Mouse (Mus musculus): ENCODE measurements around the gene Vps41. TPM values are rescaled to one million over a fixed set of nuclear protein-coding genes. Genes with fewer than 3 reads are reported as not detected.

The Vps41 gene
- total RNA-seq, 2 experiments from 2014 or later: 152 to 158 TPM

DNA sequence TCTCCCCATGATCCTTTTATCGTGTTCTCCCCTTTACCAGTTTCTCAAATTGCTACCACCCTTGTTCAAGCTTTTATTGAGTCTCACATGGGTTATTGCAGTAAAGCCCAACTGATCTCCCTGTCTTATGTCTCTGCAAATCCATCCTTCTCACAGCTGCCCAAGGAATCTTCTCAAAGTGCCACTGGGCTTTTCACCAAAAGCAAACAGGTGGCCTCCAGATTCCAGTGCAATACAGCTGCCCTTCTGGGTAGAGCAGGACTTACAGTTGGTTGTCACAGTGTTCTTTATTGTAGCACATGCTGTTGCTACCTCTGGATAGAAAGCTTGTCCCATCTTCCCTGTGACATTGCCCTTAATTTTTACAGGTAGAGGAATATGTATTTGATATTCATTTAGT is 44.4 kb downstream of the Vps41 start:
- DNase-seq (ENCODE audit: extremely low spot score in 1 of 2, low spot score in 2 of 2): no peak
- intact Hi-C loops (cut with DNase I): no loop called here
- H3K4me3 ChIP-seq: no peak overlapping the region
- no peak for TF ChIP-seq CTCF (IDR thresholded peaks at IDR 0.05)
- H3K27ac ChIP-seq: no peak overlapping the region

DNA sequence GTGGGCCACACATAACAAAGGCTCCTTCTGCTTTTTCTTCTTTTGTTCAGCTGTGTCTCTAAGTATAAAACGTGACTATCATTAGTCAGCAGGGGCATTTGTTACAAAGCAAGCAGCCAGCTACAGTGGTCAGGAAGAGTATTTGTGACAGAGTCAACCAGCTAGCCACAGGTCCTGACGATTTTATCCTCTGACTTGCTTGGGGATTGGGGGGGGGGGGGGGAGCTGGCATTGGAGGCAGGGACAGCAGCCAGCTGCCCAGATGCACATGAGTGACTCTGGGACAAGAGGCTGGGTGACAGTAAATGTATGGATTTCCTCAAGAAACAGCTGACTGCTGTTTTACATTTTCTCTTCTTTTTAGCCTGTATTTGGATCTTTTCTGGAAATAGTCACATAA is 50.8 kb downstream of the Vps41 start:
- intact Hi-C loops (cut with DNase I): no loop called here
- DNase-seq (ENCODE audit: extremely low spot score in 1 of 2, low spot score in 2 of 2): no peak
- Histone ChIP-seq H3K4me3 (no peak overlapping the region), H3K27ac (no peak overlapping the region)
- TF ChIP-seq CTCF (IDR thresholded peaks at IDR 0.05): no peak

DNA sequence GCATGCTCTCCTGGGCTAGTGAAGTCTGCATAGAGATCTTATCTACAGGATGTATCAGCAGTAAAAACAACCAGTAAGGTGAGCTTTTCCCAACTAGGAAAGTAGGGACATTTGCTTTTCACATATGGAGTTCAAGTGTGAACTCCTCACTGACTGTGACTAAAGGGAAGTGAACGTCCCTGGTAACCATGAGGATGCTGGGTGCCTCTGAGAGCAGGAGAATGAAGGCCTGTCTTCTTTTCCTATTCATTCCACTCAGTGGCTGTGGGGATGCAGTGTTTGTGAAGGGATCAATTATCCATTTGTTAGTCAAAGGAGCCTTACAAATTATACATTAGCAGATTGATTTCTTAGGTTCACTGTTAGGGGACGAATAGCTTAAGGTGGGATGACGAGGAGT is 51.4 kb downstream of the Vps41 start:
- Histone ChIP-seq H3K4me3 (no peak overlapping the region), H3K27ac (no peak overlapping the region)
- no peak for TF ChIP-seq CTCF (IDR thresholded peaks at IDR 0.05)
- DNase-seq (ENCODE audit: extremely low spot score in 1 of 2, low spot score in 2 of 2): no peak
- intact Hi-C loops (cut with DNase I): no loop called here

DNA sequence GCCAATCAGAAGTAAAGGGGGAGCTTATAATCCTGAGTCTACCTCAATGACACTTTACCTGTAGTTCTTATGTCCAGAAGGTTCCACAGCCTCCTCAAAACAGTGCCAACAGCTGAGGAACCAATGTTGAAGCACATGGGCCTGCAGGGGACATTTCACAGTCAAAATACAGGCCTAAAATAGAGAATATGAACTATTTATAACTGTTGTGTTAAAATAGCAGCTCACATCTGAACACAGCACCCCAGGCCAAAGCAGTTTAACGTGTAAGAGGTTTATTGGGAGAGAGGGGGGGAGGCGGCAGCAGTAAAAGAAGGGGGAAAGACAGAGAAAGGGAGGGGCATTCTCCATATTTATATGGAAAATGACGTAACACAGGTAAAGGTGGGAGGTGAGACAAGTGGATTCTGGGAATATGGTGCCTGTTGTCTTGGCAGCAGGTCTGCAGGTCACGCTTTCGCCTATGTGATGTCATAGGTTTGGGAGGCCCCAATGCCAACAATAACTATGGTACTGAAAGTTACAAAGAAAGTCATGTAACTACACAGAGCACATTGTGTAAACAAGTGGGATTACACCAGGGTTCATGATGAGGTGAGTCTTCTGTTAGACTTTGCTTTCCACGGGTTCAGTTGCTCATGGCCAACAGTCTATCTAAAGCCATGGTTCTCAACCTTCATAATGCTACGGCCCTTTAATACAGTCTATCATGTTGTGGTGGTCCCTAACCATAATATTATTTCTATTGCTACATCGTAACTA is 56.5 kb downstream of the Vps41 start:
- DNase-seq (ENCODE audit: extremely low spot score in 1 of 2, low spot score in 2 of 2): no peak
- intact Hi-C loops (cut with DNase I): no loop called here
- no peak overlapping the region for H3K27ac ChIP-seq
- H3K4me3 ChIP-seq: no peak overlapping the region
- no peak for TF ChIP-seq CTCF (IDR thresholded peaks at IDR 0.05)

DNA sequence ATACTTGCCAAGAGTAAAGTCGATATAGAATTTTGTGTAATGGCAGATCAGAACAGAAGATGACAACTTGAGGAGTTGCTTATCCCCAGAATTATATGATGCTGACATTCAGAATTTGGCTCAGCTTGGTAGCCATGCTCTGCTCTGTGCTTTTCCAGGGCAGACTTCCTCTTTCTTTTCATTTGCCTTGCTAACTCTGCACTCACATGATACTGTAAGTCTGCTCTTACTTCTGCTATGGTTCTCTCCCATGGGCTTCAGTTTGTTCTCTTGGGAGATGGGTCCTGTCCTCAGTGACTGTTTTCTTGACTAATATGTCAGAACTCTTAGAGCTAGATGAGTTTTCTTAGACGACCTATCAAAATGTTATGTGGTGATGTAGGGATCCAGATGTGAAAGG is 64.2 kb downstream of the Vps41 start:
- TF ChIP-seq CTCF (IDR thresholded peaks at IDR 0.05): no peak
- intact Hi-C loops (cut with DNase I): no loop called here
- H3K4me3 ChIP-seq: no peak overlapping the region
- H3K27ac ChIP-seq: no peak overlapping the region
- DNase-seq (ENCODE audit: extremely low spot score in 1 of 2, low spot score in 2 of 2): no peak

DNA sequence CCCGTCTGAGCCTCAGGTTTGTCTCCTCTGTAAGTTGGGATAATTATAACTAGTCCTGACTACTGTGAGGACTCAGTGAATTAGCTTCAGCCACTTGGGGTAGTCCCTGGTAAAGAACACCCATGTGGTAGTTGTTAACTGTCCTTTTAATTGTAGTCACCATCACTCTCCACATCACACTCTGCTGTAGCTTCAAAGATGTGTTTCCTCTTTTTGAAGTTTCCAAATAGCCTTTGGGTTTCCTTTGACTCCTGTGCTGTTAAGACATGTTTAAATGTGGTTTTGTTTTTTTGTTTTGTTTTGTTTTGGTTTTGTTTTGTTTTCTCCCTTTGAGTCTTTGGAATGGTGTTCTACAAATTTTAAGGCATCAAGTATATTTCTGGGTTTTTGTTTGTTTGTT is 68.6 kb downstream of the Vps41 start:
- TF ChIP-seq CTCF (IDR thresholded peaks at IDR 0.05): no peak
- intact Hi-C loops (cut with DNase I): no loop called here
- no peak overlapping the region for H3K4me3 ChIP-seq
- DNase-seq (ENCODE audit: extremely low spot score in 1 of 2, low spot score in 2 of 2): no peak
- H3K27ac ChIP-seq: no peak overlapping the region

DNA sequence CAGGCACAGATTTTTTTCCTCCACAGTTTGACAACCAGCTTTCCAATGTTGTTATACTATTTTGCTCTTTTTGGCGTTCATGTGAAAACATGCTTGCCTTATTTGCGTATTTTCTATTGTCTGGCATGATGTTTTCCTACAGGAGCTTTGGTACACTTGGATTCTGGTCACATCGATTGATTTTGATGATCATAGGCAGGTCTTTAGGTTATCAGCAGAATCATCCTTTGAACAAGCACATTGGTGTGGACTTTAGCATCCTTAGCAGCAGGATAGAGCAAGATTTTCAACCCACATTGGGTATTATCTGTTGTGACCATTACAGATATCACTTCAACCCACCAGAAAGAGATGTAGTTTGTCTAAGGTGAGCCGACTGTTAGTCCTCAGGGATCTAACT is 71.0 kb downstream of the Vps41 start:
- intact Hi-C loops (cut with DNase I): no loop called here
- Histone ChIP-seq H3K27ac (no peak overlapping the region), H3K4me3 (no peak overlapping the region)
- TF ChIP-seq CTCF (IDR thresholded peaks at IDR 0.05): no peak
- DNase-seq (ENCODE audit: extremely low spot score in 1 of 2, low spot score in 2 of 2): no peak

DNA sequence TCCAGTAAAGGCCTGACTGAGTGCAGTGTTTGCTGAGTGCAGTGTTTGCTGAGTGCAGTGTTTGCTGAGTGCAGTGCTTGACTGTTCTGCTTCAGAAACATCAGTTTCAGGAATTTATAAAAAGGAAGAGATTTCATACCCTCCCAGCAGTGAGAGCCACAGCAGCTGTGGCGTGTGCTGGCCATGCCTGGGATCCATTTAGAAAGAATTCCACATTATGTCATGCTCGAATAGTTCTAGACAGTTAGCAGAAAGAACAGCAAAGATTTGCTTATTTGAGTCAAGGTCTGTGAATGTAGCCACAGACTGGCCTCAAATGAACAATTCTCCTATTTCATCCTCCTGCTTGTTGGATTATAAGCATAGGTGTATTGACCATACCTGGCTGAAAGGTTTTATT is 71.6 kb downstream of the Vps41 start:
- DNase-seq (ENCODE audit: extremely low spot score in 1 of 2, low spot score in 2 of 2): no peak
- H3K4me3 ChIP-seq: no peak overlapping the region
- H3K27ac ChIP-seq: no peak overlapping the region
- no peak for TF ChIP-seq CTCF (IDR thresholded peaks at IDR 0.05)
- intact Hi-C loops (cut with DNase I): no loop called here

DNA sequence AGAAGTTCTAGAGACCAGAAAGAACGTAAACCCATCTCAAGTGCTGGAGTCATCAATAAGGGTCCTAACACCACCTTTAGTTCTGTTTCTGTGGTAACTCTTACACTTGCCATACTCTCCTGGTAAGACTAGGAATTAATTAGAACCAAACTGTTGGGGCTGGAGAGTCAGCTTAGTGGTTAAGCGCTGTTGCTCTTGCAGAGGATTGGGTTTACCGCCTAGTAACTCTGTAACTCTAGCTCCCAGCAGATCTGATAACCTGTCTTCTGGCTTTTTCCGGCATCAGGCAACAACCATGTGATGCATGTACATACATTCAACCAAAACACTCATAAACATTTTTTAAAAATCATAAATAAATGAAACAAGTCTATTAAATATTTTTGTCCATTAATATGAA is 72.6 kb downstream of the Vps41 start:
- no peak for DNase-seq (ENCODE audit: extremely low spot score in 1 of 2, low spot score in 2 of 2)
- no peak for TF ChIP-seq CTCF (IDR thresholded peaks at IDR 0.05)
- intact Hi-C loops (cut with DNase I): no loop called here
- Histone ChIP-seq H3K27ac (no peak overlapping the region), H3K4me3 (no peak overlapping the region)

DNA sequence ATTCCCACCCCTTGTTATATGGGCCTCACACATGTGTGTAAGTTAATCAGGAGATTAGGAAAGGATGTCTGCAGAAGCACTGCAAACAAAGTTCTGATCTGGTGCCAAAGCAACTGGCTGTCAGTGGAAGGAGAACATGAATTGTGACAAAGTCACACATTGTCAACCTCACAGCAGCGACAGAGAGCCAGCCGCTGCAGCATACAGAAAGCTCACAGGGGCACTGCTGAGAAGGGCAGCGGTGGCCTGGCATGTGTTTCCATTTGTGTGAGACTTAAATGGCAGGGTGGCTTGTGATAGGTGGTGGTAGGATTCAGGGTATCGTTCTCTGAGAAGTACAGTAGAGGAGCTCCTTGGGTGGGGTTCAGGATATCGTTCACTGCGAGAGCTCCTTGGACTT is 73.0 kb downstream of the Vps41 start:
- H3K27ac ChIP-seq: no peak overlapping the region
- no peak overlapping the region for H3K4me3 ChIP-seq
- intact Hi-C loops (cut with DNase I): no loop called here
- no peak for TF ChIP-seq CTCF (IDR thresholded peaks at IDR 0.05)
- DNase-seq (ENCODE audit: extremely low spot score in 1 of 2, low spot score in 2 of 2): no peak

DNA sequence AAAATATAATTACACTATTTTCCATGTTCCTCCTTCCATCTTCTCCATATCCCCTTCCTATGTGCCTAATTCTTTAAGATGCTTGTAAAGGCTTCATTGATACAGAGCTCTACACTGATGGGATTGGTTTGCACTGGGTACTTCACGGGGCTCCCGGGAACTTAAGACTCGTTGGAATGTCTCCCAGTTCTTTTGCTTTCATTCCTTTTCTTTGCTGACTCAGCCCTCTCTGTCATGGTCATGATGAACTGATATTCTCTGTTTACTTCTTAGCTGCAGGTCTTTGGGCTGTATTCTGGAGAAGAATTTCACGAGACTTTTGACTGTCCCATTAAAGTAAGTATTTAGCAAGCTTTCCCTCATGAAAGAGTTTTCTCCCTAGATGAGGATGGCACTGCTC is 74.2 kb downstream of the Vps41 start:
- no peak for TF ChIP-seq CTCF (IDR thresholded peaks at IDR 0.05)
- DNase-seq (ENCODE audit: extremely low spot score in 1 of 2, low spot score in 2 of 2): no peak

DNA sequence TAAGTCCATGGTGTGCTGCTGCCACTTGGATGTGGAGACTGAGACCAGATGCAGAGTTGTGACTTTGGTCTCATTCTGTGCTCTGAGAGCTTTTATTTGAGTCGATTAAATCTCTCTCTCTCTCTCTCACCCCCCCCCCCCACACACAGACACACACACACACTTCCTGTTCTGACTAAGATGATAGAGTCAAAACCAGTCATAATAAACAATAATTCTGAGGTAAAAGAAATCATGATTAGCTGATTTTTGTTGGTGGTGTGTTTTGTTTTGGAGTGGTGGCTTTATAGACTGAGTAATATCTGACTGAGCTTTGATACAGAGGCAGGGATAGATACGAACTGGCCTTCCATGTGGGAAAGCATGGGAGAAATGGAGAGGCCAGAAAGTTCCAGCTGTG is 74.6 kb downstream of the Vps41 start:
- intact Hi-C loops (cut with DNase I): no loop called here
- TF ChIP-seq CTCF (IDR thresholded peaks at IDR 0.05): no peak
- DNase-seq (ENCODE audit: extremely low spot score in 1 of 2, low spot score in 2 of 2): no peak
- Histone ChIP-seq H3K4me3 (no peak overlapping the region), H3K27ac (no peak overlapping the region)

More for the DNA sequence above, 74.2 kb downstream of the Vps41 start:
- H3K27ac ChIP-seq: no peak overlapping the region
- intact Hi-C loops (cut with DNase I): no loop called here
- H3K4me3 ChIP-seq: no peak overlapping the region

DNA sequence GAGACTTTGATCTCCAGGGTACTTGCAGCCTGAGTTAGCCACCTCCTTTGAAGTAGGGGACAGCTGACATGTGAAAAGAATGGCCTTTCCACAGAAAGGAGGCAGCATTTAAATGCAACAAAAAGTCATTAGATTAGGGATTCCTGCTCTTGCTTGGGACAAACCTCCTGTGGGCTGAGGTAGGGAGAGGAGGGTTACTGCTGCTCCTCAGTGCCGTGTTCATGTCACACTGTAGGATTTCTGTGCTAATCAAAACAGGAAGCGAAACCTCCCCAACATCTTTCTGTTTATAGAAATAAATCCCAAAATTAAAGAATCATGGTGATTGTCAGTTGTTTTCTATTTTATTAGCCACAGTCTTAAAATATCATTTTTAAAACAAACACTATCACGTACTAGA is 77.4 kb downstream of the Vps41 start:
- DNase-seq (ENCODE audit: extremely low spot score in 1 of 2, low spot score in 2 of 2): no peak
- Histone ChIP-seq H3K4me3 (no peak overlapping the region), H3K27ac (no peak overlapping the region)
- intact Hi-C loops (cut with DNase I): no loop called here
- TF ChIP-seq CTCF (IDR thresholded peaks at IDR 0.05): no peak
